Mouse (Mus musculus): Measurements from ENCODE around the gene Bcas1. TPM values are rescaled to one million over a fixed set of nuclear protein-coding genes. Genes with fewer than 3 reads are reported as not detected.
A peak's percentile ranks its signal among the peaks of the same experiment; 100 is the strongest.

The Bcas1 gene
- polyA plus RNA-seq, 1 experiment: 0.32 TPM

DNA sequence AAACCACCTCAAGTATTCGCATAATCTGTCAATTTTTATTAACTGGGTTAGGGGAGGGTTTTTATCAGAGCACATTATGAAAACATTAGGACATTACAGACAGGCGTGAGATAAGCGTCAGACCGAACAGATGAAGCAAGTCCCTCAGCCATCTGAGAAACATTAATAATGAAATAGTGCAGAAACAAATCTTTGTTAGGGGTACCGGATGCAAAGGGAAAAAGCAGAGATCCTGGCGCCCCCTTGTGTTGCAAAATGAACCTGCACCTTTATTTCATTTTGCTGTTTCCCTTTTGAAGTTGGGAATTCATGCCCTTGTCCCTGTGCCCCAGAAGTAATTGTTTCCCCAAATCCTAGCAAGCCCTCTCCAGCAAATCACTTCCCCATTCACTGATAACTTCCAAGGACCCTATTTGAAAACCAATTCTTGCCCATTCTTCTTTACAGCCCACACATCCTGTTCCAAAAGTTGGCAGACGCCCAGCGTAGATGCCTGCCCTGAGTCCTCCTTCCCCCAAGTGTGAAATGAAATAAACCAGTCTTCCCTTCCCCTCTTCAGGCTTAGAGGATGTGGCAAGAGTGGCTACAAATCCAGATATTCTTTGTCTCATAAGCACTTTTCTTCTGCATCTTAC lies 80.4 kb downstream of the Bcas1 start:
- Histone ChIP-seq H3K4me1 (replicated peaks; ENCODE audit: control insufficient read depth, insufficient read depth, low read length) (peaks cover 38% of the 10 kb centered on the region), H3K4me3 (ENCODE audit: control insufficient read depth, insufficient read depth, low read length) (no peak overlapping the region), H3K27me3 (ENCODE audit: control insufficient read depth, insufficient read depth, low read length) (no peaks in the 10 kb centered on the region), H3K36me3 (ENCODE audit: control insufficient read depth, insufficient read depth, low read length) (no peaks in the 10 kb centered on the region), H3K27ac (ENCODE audit: control insufficient read depth, insufficient read depth, low read length) (no peak overlapping the region)
- TF ChIP-seq CTCF (IDR thresholded peaks at IDR 0.05; ENCODE audit: borderline replicate concordance, control insufficient read depth, extremely low read depth, insufficient read depth, low read length, poor library complexity): no peak
- no peak for TF ChIP-seq POLR2A (IDR thresholded peaks at IDR 0.05; ENCODE audit: control insufficient read depth, extremely low read depth, insufficient read depth, low read length, poor library complexity)
- 25% methylated on average over 8 of the region's 8 CpGs for WGBS
- DNase-seq: peak; percentile 54

DNA sequence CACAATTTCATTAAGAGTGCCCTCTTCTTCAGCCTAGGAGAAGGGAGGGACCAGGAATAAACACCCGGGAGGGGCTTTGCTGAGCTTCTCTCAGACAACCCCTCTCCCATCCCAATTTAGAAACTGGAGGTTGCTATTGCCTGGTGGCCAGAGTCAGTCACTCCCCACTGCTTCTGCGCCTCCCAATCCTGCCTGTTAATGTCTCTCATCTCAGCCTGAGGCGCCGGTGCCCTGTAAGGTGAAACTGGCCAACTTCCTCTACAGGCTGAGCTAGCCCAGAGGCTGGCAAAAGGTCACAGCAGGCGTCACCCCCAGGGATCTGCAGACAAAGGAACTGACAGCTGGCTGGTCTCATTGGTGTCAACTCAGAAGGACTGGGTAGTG lies 82.2 kb downstream of the Bcas1 start:
- peak; percentile 29 for DNase-seq
- WGBS: 11% methylated on average over 5 of the region's 5 CpGs
- TF ChIP-seq POLR2A (IDR thresholded peaks at IDR 0.05; ENCODE audit: control insufficient read depth, extremely low read depth, insufficient read depth, low read length, poor library complexity): no peak
- no peak for TF ChIP-seq CTCF (IDR thresholded peaks at IDR 0.05; ENCODE audit: borderline replicate concordance, control insufficient read depth, extremely low read depth, insufficient read depth, low read length, poor library complexity)
- Histone ChIP-seq H3K36me3 (ENCODE audit: control insufficient read depth, insufficient read depth, low read length) (no peaks in the 10 kb centered on the region), H3K4me3 (ENCODE audit: control insufficient read depth, insufficient read depth, low read length) (no peak overlapping the region), H3K4me1 (replicated peaks; ENCODE audit: control insufficient read depth, insufficient read depth, low read length) (peaks cover 38% of the 10 kb centered on the region), H3K27ac (ENCODE audit: control insufficient read depth, insufficient read depth, low read length) (peak overlapping the region; percentile 44; the same call in 1 of the 2 replicates), H3K27me3 (ENCODE audit: control insufficient read depth, insufficient read depth, low read length) (no peaks in the 10 kb centered on the region)

- 9% methylated on average over 18 of the region's 18 CpGs for WGBS
- Histone ChIP-seq H3K4me3 (ENCODE audit: control insufficient read depth, insufficient read depth, low read length) (peak overlapping the region; percentile 13), H3K36me3 (ENCODE audit: control insufficient read depth, insufficient read depth, low read length) (no peaks in the 10 kb centered on the region), H3K4me1 (replicated peaks; ENCODE audit: control insufficient read depth, insufficient read depth, low read length) (peaks cover 38% of the 10 kb centered on the region), H3K27me3 (ENCODE audit: control insufficient read depth, insufficient read depth, low read length) (no peaks in the 10 kb centered on the region), H3K27ac (ENCODE audit: control insufficient read depth, insufficient read depth, low read length) (peak overlapping the region; percentile 61)
- TF ChIP-seq POLR2A (IDR thresholded peaks at IDR 0.05; ENCODE audit: control insufficient read depth, extremely low read depth, insufficient read depth, low read length, poor library complexity): no peak
- no peak for TF ChIP-seq CTCF (IDR thresholded peaks at IDR 0.05; ENCODE audit: borderline replicate concordance, control insufficient read depth, extremely low read depth, insufficient read depth, low read length, poor library complexity)
- DNase-seq: no peak
Observed at GRCm38 (mm10) chr2:170344502-170345409, 82.9 kb downstream of the Bcas1 start.

DNA sequence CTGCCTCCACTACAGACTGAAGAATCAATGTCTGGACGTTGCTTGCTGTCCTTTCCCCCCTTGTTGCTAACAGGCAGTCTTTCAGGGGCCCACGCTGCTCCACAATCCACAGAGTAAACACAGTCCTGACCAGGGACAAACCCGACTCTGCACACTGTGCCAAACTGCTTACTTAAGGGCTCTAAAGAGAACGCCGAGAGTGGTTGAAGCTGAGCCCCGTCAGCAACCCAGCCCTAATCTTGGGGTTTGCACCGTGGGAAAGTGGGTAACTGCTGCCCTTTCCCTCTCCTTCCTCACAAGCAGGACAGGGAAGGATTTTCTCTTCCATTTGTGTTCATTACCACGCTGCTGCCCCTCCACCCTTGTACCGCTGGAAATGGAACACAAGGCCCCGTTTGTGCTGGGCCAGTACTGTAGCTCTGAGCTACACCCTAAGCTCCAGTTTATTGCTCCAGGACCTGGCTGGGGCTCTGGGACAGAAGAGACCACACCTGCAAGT lies 83.8 kb downstream of the Bcas1 start:
- 27% methylated on average over 10 of the region's 10 CpGs for WGBS
- DNase-seq: no peak
- peaks cover 33% of the 10 kb centered on the region for H3K4me1 ChIP-seq (replicated peaks; ENCODE audit: control insufficient read depth, insufficient read depth, low read length)
- no peak overlapping the region for H3K4me3 ChIP-seq (ENCODE audit: control insufficient read depth, insufficient read depth, low read length)
- no peaks in the 10 kb centered on the region for H3K27me3 ChIP-seq (ENCODE audit: control insufficient read depth, insufficient read depth, low read length)
- H3K36me3 ChIP-seq (ENCODE audit: control insufficient read depth, insufficient read depth, low read length): no peaks in the 10 kb centered on the region
- H3K27ac ChIP-seq (ENCODE audit: control insufficient read depth, insufficient read depth, low read length): peak overlapping the region; percentile 57
- TF ChIP-seq POLR2A (IDR thresholded peaks at IDR 0.05; ENCODE audit: control insufficient read depth, extremely low read depth, insufficient read depth, low read length, poor library complexity): no peak
- TF ChIP-seq CTCF (IDR thresholded peaks at IDR 0.05; ENCODE audit: borderline replicate concordance, control insufficient read depth, extremely low read depth, insufficient read depth, low read length, poor library complexity): no peak

DNA sequence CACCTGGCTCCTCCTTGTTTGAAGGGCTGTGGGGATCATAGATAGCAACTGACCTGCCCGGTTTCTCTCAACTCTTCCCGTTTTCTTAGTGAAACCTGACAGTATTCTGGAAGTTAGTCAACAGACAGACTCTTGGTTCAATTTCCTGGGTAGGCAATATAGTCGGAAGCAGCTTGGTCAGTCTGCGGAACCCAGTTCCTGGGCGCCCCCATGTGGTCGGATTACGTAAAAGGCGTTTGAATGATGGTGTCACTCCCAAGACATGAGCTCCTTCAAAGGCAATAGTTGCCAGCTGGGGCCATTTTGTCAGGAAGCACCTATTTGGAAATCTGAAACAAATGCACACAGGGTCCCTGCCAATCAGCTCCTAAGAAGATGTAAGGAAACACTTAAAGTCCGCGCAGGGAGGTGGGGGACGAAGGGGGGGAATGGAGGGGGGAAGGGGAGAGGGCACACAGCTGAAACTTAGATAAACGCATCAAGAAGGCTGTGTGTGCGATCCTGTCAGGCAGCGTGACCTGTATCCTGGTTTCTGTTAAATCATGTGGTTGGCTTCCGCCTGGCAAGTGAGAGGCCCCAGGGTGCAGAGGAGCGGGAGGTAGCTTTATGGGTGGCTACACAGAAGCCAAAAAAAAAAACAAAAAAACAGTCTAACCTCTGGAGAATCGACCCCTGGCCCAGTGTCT lies 84.4 kb downstream of the Bcas1 start:
- Histone ChIP-seq H3K27ac (ENCODE audit: control insufficient read depth, insufficient read depth, low read length) (peak overlapping the region; percentile 57), H3K4me1 (replicated peaks; ENCODE audit: control insufficient read depth, insufficient read depth, low read length) (peaks cover 28% of the 10 kb centered on the region), H3K27me3 (ENCODE audit: control insufficient read depth, insufficient read depth, low read length) (no peaks in the 10 kb centered on the region), H3K36me3 (ENCODE audit: control insufficient read depth, insufficient read depth, low read length) (no peaks in the 10 kb centered on the region), H3K4me3 (ENCODE audit: control insufficient read depth, insufficient read depth, low read length) (no peak overlapping the region)
- DNase-seq: peak; percentile 82
- TF ChIP-seq CTCF (IDR thresholded peaks at IDR 0.05; ENCODE audit: borderline replicate concordance, control insufficient read depth, extremely low read depth, insufficient read depth, low read length, poor library complexity) (no peak; the same call in 1 of the 2 replicates), POLR2A (IDR thresholded peaks at IDR 0.05; ENCODE audit: control insufficient read depth, extremely low read depth, insufficient read depth, low read length, poor library complexity) (no peak)
- 14% methylated on average over 17 of the region's 17 CpGs for WGBS

- no peaks in the 10 kb centered on the region for H3K27me3 ChIP-seq (ENCODE audit: control insufficient read depth, insufficient read depth, low read length)
- no peak overlapping the region for H3K4me3 ChIP-seq (ENCODE audit: control insufficient read depth, insufficient read depth, low read length)
- H3K4me1 ChIP-seq (replicated peaks; ENCODE audit: control insufficient read depth, insufficient read depth, low read length): peaks cover 28% of the 10 kb centered on the region
- no peak for DNase-seq
- TF ChIP-seq POLR2A (IDR thresholded peaks at IDR 0.05; ENCODE audit: control insufficient read depth, extremely low read depth, insufficient read depth, low read length, poor library complexity): no peak
- no peak for TF ChIP-seq CTCF (IDR thresholded peaks at IDR 0.05; ENCODE audit: borderline replicate concordance, control insufficient read depth, extremely low read depth, insufficient read depth, low read length, poor library complexity)
- no peaks in the 10 kb centered on the region for H3K36me3 ChIP-seq (ENCODE audit: control insufficient read depth, insufficient read depth, low read length)
- WGBS: 89% methylated on average over 12 of the region's 12 CpGs
- H3K27ac ChIP-seq (ENCODE audit: control insufficient read depth, insufficient read depth, low read length): no peak overlapping the region
Observed at GRCm38 (mm10) chr2:170342312-170342830, 85.3 kb downstream of the Bcas1 start.

All from thymus, adult 2 months (tissue).